Mouse (Mus musculus): Measurements from ENCODE around the gene Khnyn. TPM values are rescaled to one million over a fixed set of nuclear protein-coding genes. Genes with fewer than 3 reads are reported as not detected.

The Khnyn gene
- polyA plus RNA-seq (2012; rRNA removed), result 5.8 and 7.5 TPM in 2 replicates
- polyA plus RNA-seq (2014; fragmentation: Nextera tagmentation; extraction: Ambion mirVana), result 2.4 and 2.8 TPM in 2 replicates

DNA sequence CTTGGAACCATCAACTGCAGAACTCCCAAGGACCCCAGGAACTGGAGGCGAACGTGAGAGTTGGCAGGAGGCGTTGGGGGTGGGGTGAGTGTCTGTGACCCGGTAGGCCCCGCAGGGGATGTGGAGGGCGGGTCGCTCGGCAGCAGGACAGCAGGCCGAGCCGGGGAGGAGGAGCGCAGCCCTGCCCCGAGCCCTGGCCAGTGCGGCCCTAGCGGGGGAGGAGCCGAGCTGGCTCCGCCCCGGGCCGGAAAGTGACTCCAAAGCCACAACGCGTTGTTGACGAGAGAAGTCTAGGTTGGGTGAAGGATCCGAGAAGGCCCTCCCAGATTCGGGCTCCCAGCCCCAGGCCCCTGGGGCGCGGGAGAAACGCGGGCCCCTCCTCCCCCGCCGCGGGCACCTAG, at the start of gene Khnyn:
TSS of gene Khnyn (plus strand) at position 235 of the 401 bp plus-strand sequence.
- ATAC-seq (ENCODE audit: insufficient read depth), result peak; percentile 89

DNA sequence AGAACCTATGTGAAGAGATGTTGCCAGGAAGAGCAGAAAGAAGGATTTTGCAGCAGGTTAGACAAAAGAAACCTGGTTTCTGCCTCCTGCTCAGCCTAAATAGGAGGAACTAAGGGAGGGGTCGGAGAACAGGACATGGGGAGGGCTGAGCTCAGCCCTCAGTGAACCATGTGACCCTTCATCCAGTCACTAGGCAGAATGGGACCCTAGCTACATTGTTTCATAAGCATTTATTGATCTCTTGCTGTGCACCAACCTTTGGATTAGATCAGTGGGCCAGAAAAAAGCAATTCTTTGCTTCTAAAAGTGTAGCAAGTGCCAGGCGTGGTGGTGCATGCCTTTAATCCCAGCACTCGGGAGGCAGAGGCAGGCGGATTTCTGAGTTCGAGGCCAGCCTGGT, 46.4 kb upstream of the Khnyn start:
- no peak for ATAC-seq (ENCODE audit: insufficient read depth)

More for the DNA sequence above, at the start of gene Khnyn:
- Histone ChIP-seq H3K9me3 (ENCODE audit: control insufficient read depth, low read length) (no peaks in the 10 kb centered on the region), H3K27me3 (ENCODE audit: control insufficient read depth, insufficient read depth, low read length) (no peaks in the 10 kb centered on the region), H3K4me1 (replicated peaks; ENCODE audit: control insufficient read depth in 2 of 2, insufficient read depth in 2 of 2, low read length in 1 of 2) (peaks cover 13 to 19% of the 10 kb centered on the region in 2 experiments), H3K4me3 (ENCODE audit: insufficient read depth in 1 of 2, low read depth in 2 of 2, low read length in 2 of 2) (peak within 1 kb of the TSS; percentile 64 to 93), H3K4me2 (ENCODE audit: low read depth) (peak within 1 kb of the TSS; percentile 81), H3K36me3 (replicated peaks; ENCODE audit: control insufficient read depth, insufficient read depth, low read depth) (peaks cover 17% of the 10 kb centered on the region), H3K9ac (replicated peaks) (peak within 1 kb of the TSS; percentile 96), H3K27ac (peak within 1 kb of the TSS; percentile 68)
- DNase-seq (ENCODE audit: low read depth in 3 of 3, low spot score in 3 of 3), result peak; percentile 76 to 77 (median 77)
- no peak for TF ChIP-seq CTCF (IDR thresholded peaks at IDR 0.05; ENCODE audit: low read depth)
- TF ChIP-seq EP300 (IDR thresholded peaks at IDR 0.05; ENCODE audit: low read depth), result no peak
- 0% methylated on average over 26 of the region's 30 CpGs for WGBS (ENCODE audit: insufficient replicate concordance)

DNA sequence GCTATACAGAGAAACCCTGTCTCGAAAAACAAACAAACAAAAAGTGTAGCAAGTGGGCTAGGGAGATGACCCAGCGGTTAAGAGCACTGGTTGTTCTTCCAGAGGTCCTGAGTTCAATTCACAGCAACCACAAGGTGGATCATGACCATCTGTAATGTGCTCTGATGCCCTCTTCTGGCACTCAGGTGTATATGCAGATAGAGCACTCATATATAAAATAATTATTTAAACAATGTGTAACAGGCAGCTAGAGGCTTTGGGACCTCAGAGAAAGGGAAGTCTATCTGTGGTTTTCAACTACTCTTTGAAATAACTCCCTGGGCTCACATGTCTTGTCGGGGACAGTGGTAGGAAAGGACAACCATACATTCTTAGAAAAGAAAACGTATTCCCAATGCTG, 46.0 kb upstream of the Khnyn start:
- 49% methylated on average over 4 of the region's 4 CpGs for WGBS (ENCODE audit: insufficient replicate concordance)
- TF ChIP-seq CTCF (IDR thresholded peaks at IDR 0.05; ENCODE audit: low read depth), result peak; percentile 46
- TF ChIP-seq EP300 (IDR thresholded peaks at IDR 0.05; ENCODE audit: low read depth), result no peak
- H3K4me3 ChIP-seq (ENCODE audit: insufficient read depth in 1 of 2, low read depth in 2 of 2, low read length in 2 of 2), result no peak overlapping the region
- no peaks in the 10 kb centered on the region for H3K27me3 ChIP-seq (ENCODE audit: control insufficient read depth, insufficient read depth, low read length)
- DNase-seq (ENCODE audit: low read depth in 3 of 3, low spot score in 3 of 3), result no peak
- H3K27ac ChIP-seq, result no peak overlapping the region
- no peaks in the 10 kb centered on the region for H3K4me1 ChIP-seq (replicated peaks; ENCODE audit: control insufficient read depth in 2 of 2, insufficient read depth in 2 of 2, low read length in 1 of 2)
- no peak overlapping the region for H3K9ac ChIP-seq (replicated peaks)
- no peak for ATAC-seq (ENCODE audit: insufficient read depth)
- H3K4me2 ChIP-seq (ENCODE audit: low read depth), result no peak overlapping the region
- H3K9me3 ChIP-seq (ENCODE audit: control insufficient read depth, low read length), result no peaks in the 10 kb centered on the region
- no peaks in the 10 kb centered on the region for H3K36me3 ChIP-seq (replicated peaks; ENCODE audit: control insufficient read depth, insufficient read depth, low read depth)

More for the DNA sequence above, 46.4 kb upstream of the Khnyn start:
- DNase-seq (ENCODE audit: low read depth in 3 of 3, low spot score in 3 of 3), result no peak
- Histone ChIP-seq H3K4me1 (replicated peaks; ENCODE audit: control insufficient read depth in 2 of 2, insufficient read depth in 2 of 2, low read length in 1 of 2) (no peaks in the 10 kb centered on the region), H3K36me3 (replicated peaks; ENCODE audit: control insufficient read depth, insufficient read depth, low read depth) (no peaks in the 10 kb centered on the region), H3K9ac (replicated peaks) (no peak overlapping the region), H3K4me3 (ENCODE audit: insufficient read depth in 1 of 2, low read depth in 2 of 2, low read length in 2 of 2) (no peak overlapping the region), H3K27me3 (ENCODE audit: control insufficient read depth, insufficient read depth, low read length) (no peaks in the 10 kb centered on the region), H3K27ac (no peak overlapping the region), H3K9me3 (ENCODE audit: control insufficient read depth, low read length) (no peaks in the 10 kb centered on the region), H3K4me2 (ENCODE audit: low read depth) (no peak overlapping the region)
- WGBS (ENCODE audit: insufficient replicate concordance), result 63% methylated on average over 5 of the region's 5 CpGs
- no peak for TF ChIP-seq EP300 (IDR thresholded peaks at IDR 0.05; ENCODE audit: low read depth)

DNA sequence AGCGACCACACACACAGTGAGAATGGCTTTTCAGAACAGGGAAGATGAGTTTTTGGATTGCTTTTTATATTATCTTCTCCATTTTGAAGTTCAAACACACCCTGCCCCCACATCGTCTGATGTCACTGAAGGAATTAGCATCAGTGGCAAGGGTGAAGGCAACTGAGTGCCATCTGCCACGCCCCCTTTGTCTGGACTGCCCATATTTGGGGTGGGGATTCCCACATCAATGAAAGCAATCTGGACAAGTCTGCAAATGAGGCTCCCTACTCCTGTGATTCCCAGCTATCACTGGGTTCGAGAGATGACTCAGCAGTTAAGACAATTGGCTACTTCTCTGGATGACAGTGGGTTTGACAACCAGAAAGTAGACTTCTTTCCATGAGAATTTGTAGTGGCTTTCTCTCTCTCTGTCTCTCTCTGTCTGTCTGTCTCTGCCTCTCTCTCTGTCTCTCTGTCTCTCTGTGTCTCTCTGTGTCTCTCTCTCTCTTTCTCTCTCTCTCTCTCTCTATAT, 43.8 kb upstream of the Khnyn start:
- no peak for ATAC-seq (ENCODE audit: insufficient read depth)
- Histone ChIP-seq H3K4me2 (ENCODE audit: low read depth) (no peak overlapping the region), H3K27me3 (ENCODE audit: control insufficient read depth, insufficient read depth, low read length) (no peaks in the 10 kb centered on the region), H3K27ac (no peak overlapping the region), H3K9ac (replicated peaks) (no peak overlapping the region), H3K36me3 (replicated peaks; ENCODE audit: control insufficient read depth, insufficient read depth, low read depth) (no peaks in the 10 kb centered on the region), H3K4me3 (ENCODE audit: insufficient read depth in 1 of 2, low read depth in 2 of 2, low read length in 2 of 2) (no peak overlapping the region), H3K9me3 (ENCODE audit: control insufficient read depth, low read length) (no peaks in the 10 kb centered on the region), H3K4me1 (replicated peaks; ENCODE audit: control insufficient read depth in 2 of 2, insufficient read depth in 2 of 2, low read length in 1 of 2) (peaks cover 0 to 4% of the 10 kb centered on the region in 2 experiments; a peak in 1 of 4 replicates)
- no peak for DNase-seq (ENCODE audit: low read depth in 3 of 3, low spot score in 3 of 3)
- 45% methylated on average over 4 of the region's 4 CpGs for WGBS (ENCODE audit: insufficient replicate concordance)
- TF ChIP-seq CTCF (IDR thresholded peaks at IDR 0.05; ENCODE audit: low read depth), result no peak
- no peak for TF ChIP-seq EP300 (IDR thresholded peaks at IDR 0.05; ENCODE audit: low read depth)

DNA sequence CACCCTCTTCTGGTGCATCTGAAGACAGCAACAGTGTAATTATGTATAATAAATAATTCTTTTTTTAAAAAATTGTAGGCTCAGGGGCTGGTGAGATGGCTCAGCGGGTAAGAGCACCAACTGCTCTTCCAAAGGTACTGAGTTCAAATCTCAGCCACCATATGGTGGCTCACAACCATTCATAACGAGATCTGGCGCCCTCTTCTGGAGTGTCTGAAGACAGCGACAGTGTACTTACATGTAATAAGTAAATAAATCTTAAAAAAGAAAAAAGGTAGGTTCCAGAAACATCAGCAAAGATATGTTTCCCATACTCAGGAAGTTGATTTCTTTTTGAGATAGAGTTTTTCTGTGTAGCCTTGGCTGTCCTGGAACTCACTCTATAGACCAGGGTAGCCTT, 42.0 kb upstream of the Khnyn start:
- no peak overlapping the region for H3K4me3 ChIP-seq (ENCODE audit: insufficient read depth in 1 of 2, low read depth in 2 of 2, low read length in 2 of 2)
- no peak overlapping the region for H3K4me2 ChIP-seq (ENCODE audit: low read depth)
- TF ChIP-seq CTCF (IDR thresholded peaks at IDR 0.05; ENCODE audit: low read depth) (peak; percentile 40), EP300 (IDR thresholded peaks at IDR 0.05; ENCODE audit: low read depth) (no peak)
- H3K36me3 ChIP-seq (replicated peaks; ENCODE audit: control insufficient read depth, insufficient read depth, low read depth), result no peaks in the 10 kb centered on the region
- ATAC-seq (ENCODE audit: insufficient read depth) (no peak), DNase-seq (ENCODE audit: low read depth in 3 of 3, low spot score in 3 of 3) (no peak)
- H3K4me1 ChIP-seq (replicated peaks; ENCODE audit: control insufficient read depth in 2 of 2, insufficient read depth in 2 of 2, low read length in 1 of 2), result peaks cover 0 to 4% of the 10 kb centered on the region in 2 experiments; a peak in 1 of 4 replicates
- H3K9ac ChIP-seq (replicated peaks), result no peak overlapping the region
- H3K27ac ChIP-seq, result no peak overlapping the region
- H3K9me3 ChIP-seq (ENCODE audit: control insufficient read depth, low read length), result no peaks in the 10 kb centered on the region
- 52% methylated on average over 4 of the region's 4 CpGs for WGBS (ENCODE audit: insufficient replicate concordance)
- H3K27me3 ChIP-seq (ENCODE audit: control insufficient read depth, insufficient read depth, low read length), result no peaks in the 10 kb centered on the region
